Mouse (Mus musculus) liver, postnatal 0 days (tissue): ENCODE results near the gene Pcgf5.

ENCODE experiments used
- CTCF ChIP-seq: sonication (generic); IDR thresholded peaks from 2 replicates; pipeline ENCODE4 v1.5.1; 2016; ENCODE audit warnings: antibody characterized with exemption, low read depth
- EP300 ChIP-seq: IDR thresholded peaks from 2 replicates; pipeline ENCODE4 v1.6.1; 2016; ENCODE audit warnings: antibody characterized with exemption, low read depth, mild to moderate bottlenecking

DNA sequence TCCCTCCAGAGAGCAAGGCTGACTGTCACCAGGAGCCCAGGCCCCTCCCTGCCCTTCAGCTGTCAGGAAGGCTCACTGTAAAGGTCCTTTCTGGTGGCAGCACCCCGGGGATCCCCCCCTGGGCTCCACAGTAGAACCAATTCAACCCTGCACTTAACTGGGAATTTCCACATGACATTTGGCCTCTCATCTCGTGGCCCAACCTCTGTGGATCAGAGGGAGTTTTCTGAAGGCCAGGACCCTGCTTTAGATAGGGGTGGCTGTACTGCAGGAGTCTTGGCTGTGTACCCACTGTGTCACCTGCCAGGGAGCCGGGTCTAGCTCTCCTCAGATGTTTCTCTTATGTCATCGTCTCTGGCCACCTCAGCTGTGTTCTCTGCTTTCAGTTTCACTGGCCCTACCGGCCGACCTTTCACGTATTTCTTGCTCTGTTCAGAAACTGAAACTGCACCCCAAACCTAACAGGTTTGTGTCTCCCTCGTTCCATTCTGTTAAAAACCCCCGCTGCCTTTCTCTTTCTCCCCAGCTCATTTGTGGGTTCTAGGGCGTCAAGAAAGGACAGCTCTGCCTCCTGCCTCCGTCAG is 27.2 kb downstream of the Pcgf5 start:
- TF ChIP-seq EP300 (no peak), CTCF (no peak)
